Mouse (Mus musculus) liver, embryonic 12.5 days (tissue): ENCODE results near the gene Prss32. TPM values are rescaled to one million over a fixed set of nuclear protein-coding genes. Genes with fewer than 3 reads are reported as not detected.

Source experiments
- ATAC-seq: fragments of 200-750 bp; cut with Nextera tagmentation; 2 replicates; pipeline ENCODE4 v1.8.0; 2017; ENCODE audit warnings: moderate number of reproducible peaks, mild to moderate bottlenecking, moderate library complexity
- H3K27ac ChIP-seq: fragments of 300-500 bp; sonication (generic); 2 replicates; pipeline ENCODE4 v1.5.1; 2016; ENCODE audit warnings: mild to moderate bottlenecking
- H3K27me3 ChIP-seq: fragments of 300-500 bp; sonication (generic); replicated peaks from 2 replicates; pipeline ENCODE4 v1.6.1; 2016; ENCODE audit warnings: mild to moderate bottlenecking, moderate library complexity
- H3K36me3 ChIP-seq: fragments of 300-500 bp; sonication (generic); 2 replicates; pipeline ENCODE4 v1.6.1; 2016; ENCODE audit warnings: mild to moderate bottlenecking, moderate library complexity
- H3K4me1 ChIP-seq: fragments of 300-500 bp; sonication (generic); 2 replicates; pipeline ENCODE4 v1.6.1; 2016
- H3K4me2 ChIP-seq: fragments of 300-500 bp; sonication (generic); 2 replicates; pipeline ENCODE4 v1.6.1; 2016; ENCODE audit warnings: mild to moderate bottlenecking, moderate library complexity
- H3K4me3 ChIP-seq: fragments of 300-500 bp; sonication (generic); 2 replicates; pipeline ENCODE4 v1.5.1; 2016; ENCODE audit warnings: mild to moderate bottlenecking, moderate library complexity
- H3K9ac ChIP-seq: fragments of 300-500 bp; sonication (generic); 2 replicates; pipeline ENCODE4 v1.6.1; 2016; ENCODE audit warnings: mild to moderate bottlenecking, moderate library complexity
- H3K9me3 ChIP-seq: fragments of 300-500 bp; sonication (generic); replicated peaks from 2 replicates; pipeline ENCODE4 v1.6.1; 2016; ENCODE audit warnings: mild to moderate bottlenecking, moderate library complexity
- WGBS: fragments of 180-500 bp; shearing (Covaris S2); methylation state at CpG from one replicate; pipeline ENCODE4 v1.1.7; 2016; ENCODE audit not compliant: insufficient replicate concordance; 5-methylcytosine and 5-hydroxymethylcytosine counted together
- polyA plus RNA-seq: library from polyadenylated mRNA; unstranded; fragments of >200 nt; fragmentation: Nextera tagmentation; extraction: Ambion mirVana; gene quantifications from 2 replicates; pipeline ENCODE4 v1.2.1, GENCODE M21; 2016

Gene Prss32
- polyA plus RNA-seq, 1 experiment from 2014 or later: not detected

DNA sequence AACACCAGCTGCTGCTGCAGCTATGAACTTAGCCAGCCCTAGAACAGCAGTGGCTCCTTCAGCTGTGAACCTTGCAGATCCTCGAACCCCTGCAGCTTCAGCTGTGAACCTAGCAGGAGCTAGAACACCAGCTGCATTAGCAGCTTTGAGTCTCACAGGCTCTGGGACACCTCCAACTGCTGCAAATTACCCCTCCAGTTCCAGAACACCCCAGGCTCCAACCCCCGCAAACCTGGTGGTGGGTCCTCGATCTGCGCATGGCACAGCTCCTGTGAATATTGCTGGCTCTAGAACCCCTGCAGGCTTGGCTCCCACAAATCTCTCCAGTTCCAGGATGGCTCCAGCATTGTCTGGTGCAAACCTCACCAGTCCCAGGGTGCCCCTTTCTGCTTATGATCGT lies 22.9 kb upstream of the Prss32 start:
- WGBS: 93% methylated on average over 5 of the region's 5 CpGs
- no peaks in the 10 kb centered on the region for H3K27me3 ChIP-seq

DNA sequence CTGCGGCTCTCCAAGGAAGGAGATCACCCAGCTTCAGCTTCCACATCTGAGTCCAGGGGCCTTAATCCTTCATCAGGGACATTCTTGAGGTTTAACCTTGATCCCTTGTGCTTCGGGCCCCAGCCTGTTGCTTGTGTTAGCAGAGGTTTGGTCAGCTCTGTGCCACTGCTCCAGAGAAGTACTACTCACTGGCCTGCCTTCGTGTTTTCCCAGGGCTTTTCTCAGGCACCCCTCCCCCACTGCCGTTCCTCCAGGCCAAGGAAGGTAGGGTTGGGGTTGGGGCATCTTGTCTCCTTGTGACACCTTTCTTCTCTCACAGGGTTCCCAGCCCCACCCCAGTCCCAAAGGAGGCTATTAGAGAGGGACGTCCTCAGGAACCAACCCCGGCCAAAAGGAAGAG lies 21.6 kb upstream of the Prss32 start:
- no peak overlapping the region for H3K27ac ChIP-seq
- peaks cover 100% of the 10 kb centered on the region for H3K36me3 ChIP-seq
- H3K9ac ChIP-seq: no peak overlapping the region
- H3K4me3 ChIP-seq: no peak overlapping the region
- no peak for ATAC-seq
- H3K27me3 ChIP-seq: no peaks in the 10 kb centered on the region
- no peak overlapping the region for H3K4me2 ChIP-seq
- 78% methylated on average over 6 of the region's 6 CpGs for WGBS
- peaks cover 34% of the 10 kb centered on the region for H3K9me3 ChIP-seq
- peaks cover 11% of the 10 kb centered on the region for H3K4me1 ChIP-seq

More for the DNA sequence above, 22.9 kb upstream of the Prss32 start:
- no peak for ATAC-seq
- Histone ChIP-seq H3K4me2 (no peak overlapping the region), H3K27ac (no peak overlapping the region), H3K9ac (no peak overlapping the region), H3K9me3 (peaks cover 47% of the 10 kb centered on the region), H3K4me1 (no peaks in the 10 kb centered on the region), H3K36me3 (peaks cover 100% of the 10 kb centered on the region), H3K4me3 (no peak overlapping the region)

DNA sequence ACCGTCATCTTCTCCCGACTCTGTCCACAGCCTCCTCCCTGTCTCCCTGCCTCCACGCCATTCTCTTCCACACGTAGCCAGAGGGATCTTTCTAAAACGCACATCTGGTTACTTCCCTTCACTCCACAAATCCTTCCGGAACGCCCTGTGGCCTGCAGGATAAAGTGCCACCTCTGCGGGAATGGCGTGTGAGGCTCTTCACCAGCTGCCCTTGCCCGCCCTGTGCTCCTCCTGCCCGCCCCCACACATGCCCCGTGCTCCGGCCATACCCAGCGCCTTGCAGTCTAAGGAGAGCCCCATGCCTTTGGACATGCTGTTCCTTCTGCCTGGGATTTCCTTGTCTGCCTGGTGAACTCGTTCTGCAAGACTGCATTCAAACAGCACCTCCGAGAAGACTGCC lies 20.6 kb upstream of the Prss32 start:
- H3K4me1 ChIP-seq: peaks cover 20% of the 10 kb centered on the region
- no peak overlapping the region for H3K27ac ChIP-seq
- H3K4me3 ChIP-seq: no peak overlapping the region
- no peak overlapping the region for H3K4me2 ChIP-seq
- H3K36me3 ChIP-seq: peaks cover 95% of the 10 kb centered on the region
- WGBS: 91% methylated on average over 16 of the region's 16 CpGs
- peaks cover 25% of the 10 kb centered on the region for H3K9me3 ChIP-seq
- no peaks in the 10 kb centered on the region for H3K27me3 ChIP-seq
- H3K9ac ChIP-seq: no peak overlapping the region
- no peak for ATAC-seq

DNA sequence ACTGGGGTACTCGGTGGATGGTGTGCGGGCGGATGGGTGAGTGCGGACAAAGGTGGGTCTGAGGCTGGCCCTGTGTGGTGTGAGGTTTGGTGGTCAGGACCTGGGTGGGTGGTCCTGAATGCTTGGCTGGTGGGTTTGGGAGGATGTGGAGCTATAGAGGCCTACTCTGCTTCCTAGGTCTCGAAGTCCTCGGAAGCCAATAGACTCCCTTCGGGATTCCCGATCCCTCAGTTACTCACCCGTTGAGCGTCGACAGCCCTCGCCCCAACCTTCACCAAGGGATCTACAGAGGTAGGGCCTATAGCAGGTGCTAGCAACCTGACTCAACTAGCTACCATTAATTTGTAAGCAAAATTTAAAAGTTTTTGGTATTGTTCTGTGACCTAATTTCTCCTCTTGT lies 20.0 kb upstream of the Prss32 start:
- Histone ChIP-seq H3K9me3 (peaks cover 19% of the 10 kb centered on the region), H3K4me3 (no peak overlapping the region), H3K4me1 (peaks cover 24% of the 10 kb centered on the region), H3K27me3 (no peaks in the 10 kb centered on the region), H3K36me3 (peaks cover 89% of the 10 kb centered on the region), H3K27ac (no peak overlapping the region), H3K4me2 (no peak overlapping the region), H3K9ac (no peak overlapping the region)
- ATAC-seq: no peak; the same call in 1 of the 2 replicates
- 92% methylated on average over 12 of the region's 12 CpGs for WGBS

DNA sequence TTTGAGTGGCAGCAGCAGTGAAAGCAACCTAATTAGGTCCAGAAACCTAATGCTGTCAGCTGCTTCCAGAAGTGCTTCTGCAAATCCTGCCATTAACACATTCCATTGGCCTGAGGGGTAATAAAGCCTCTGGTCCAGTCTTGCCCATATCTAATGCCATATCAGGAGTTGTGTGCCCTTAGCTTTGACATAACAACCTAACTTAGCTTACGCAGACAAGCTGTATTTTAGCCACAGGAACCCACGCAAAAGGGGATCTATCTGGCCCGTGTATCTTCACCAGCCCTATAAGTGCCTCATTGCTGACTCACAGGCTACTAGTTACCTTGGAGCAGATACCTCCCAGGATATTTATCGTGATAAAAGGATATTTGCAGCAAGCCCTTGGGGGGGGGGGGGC lies 18.1 kb upstream of the Prss32 start:
- peaks cover 69% of the 10 kb centered on the region for H3K36me3 ChIP-seq

DNA sequence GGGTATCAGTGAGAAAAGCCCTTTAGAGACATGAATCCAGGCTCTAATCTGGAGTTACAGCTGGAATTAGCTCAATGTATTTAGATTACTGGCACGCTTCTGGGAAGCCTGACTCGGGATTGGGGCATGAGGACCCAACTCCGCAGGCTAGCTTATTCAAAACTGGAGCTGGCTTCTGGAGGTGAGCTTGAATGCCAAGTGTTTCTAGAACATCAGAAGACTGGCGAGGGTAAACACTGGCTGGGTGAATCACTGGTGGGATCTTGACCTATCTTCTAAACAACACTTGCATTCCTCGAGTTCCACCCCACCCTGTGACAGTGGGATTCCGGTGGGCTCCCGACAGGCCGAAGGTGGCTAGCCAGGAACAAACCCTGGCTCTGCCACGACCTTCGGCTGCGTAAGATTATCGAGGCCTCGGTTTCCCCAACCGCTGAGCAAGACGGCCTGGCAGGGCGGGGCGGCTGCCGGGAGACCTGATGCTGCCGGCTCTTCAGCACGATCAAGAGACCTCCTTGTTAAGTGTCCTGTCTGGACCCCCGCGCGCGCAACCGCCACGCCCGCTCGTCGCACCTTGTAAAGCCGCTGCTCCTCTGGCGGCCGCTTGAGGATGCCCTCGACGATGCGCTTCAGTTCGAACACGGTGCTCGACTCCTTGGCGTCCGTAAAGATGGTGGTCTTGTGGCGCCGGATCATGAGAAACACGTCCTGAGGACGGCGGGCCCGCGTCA lies 15.2 kb upstream of the Prss32 start:
- Histone ChIP-seq H3K27me3 (peaks cover 32% of the 10 kb centered on the region), H3K36me3 (peaks cover 41% of the 10 kb centered on the region), H3K4me3 (peak overlapping the region; percentile 84), H3K9ac (peak overlapping the region; percentile 85), H3K9me3 (no peaks in the 10 kb centered on the region), H3K4me1 (peaks cover 31% of the 10 kb centered on the region), H3K4me2 (peak overlapping the region; percentile 87), H3K27ac (peak overlapping the region; percentile 85)
- ATAC-seq: peak; percentile 72
- under 1% methylated on average over 47 of the region's 47 CpGs for WGBS

More for the DNA sequence above, 18.1 kb upstream of the Prss32 start:
- no peak overlapping the region for H3K27ac ChIP-seq
- H3K27me3 ChIP-seq: peaks cover 6% of the 10 kb centered on the region; the same call in 1 of the 2 replicates
- no peak for ATAC-seq
- no peak overlapping the region for H3K4me2 ChIP-seq
- 77% methylated on average over 4 of the region's 4 CpGs for WGBS
- no peak overlapping the region for H3K4me3 ChIP-seq
- no peaks in the 10 kb centered on the region for H3K9me3 ChIP-seq
- H3K4me1 ChIP-seq: peaks cover 31% of the 10 kb centered on the region
- no peak overlapping the region for H3K9ac ChIP-seq

DNA sequence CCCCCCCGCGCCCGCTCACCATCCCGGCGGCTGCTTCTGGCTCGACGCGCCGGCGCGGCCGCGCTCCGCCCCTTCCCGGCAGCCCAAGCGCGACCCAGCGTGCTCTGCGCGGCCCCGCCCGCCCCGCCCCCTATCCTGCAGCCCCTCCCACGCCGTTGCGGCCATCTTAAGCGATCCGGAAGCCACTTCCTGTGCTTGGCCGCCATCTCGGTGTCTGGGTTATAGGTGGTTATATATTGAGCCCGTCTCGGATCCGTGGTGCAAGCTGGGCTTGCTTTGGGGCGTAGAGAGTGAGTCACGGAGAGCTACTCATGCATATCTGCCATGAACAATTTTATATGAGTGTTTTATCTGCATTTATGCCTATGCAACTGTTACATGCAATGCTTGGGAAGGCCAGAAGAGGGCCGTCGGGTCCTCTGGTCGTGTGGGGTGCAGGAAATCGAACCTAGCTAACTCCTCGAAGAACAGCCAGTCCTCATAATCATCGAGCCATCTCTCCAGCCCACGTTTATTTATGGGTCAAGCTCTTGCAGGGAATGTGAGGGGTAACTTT lies 14.5 kb upstream of the Prss32 start, which contains the start of gene Elob:
Gene Elob, minus strand, starts transcription at position 73 of the 556 bp plus-strand sequence.
- Histone ChIP-seq H3K36me3 (peaks cover 34% of the 10 kb centered on the region), H3K27me3 (peaks cover 39% of the 10 kb centered on the region), H3K4me1 (peaks cover 31% of the 10 kb centered on the region), H3K9me3 (no peaks in the 10 kb centered on the region), H3K9ac (peak within 1 kb of the TSS; percentile 85), H3K4me3 (peak within 1 kb of the TSS; percentile 84), H3K27ac (peak within 1 kb of the TSS; percentile 85), H3K4me2 (peak within 1 kb of the TSS; percentile 87)
- peak; percentile 92 for ATAC-seq
- WGBS: 1% methylated on average over 37 of the region's 42 CpGs

DNA sequence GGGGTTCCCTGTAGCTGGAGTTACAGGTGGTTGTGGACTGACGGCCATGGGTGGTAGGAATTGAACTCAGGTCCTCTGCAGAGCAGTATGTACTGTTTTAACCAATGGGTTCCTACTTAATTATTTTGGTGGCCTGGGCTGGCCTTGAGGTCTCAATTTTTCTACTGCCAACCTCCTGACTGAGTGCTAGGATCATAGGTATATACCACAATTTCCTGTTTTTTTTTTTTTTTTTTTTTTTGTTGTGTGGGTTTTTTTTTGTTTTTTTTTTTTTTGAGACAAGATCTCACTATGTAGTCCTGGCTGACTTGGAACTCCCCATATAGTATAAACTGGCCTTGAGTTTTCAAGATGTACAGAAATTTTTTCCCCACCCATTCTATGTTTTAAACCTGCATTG lies 12.5 kb upstream of the Prss32 start:
- WGBS: 83% methylated on average over 1 of the region's 1 CpGs
- no peak overlapping the region for H3K9ac ChIP-seq
- H3K4me1 ChIP-seq: peaks cover 29% of the 10 kb centered on the region
- no peak for ATAC-seq
- H3K27me3 ChIP-seq: peaks cover 59% of the 10 kb centered on the region
- no peak overlapping the region for H3K27ac ChIP-seq
- H3K4me3 ChIP-seq: no peak overlapping the region
- peaks cover 13% of the 10 kb centered on the region for H3K36me3 ChIP-seq
- H3K9me3 ChIP-seq: no peaks in the 10 kb centered on the region
- H3K4me2 ChIP-seq: no peak overlapping the region

DNA sequence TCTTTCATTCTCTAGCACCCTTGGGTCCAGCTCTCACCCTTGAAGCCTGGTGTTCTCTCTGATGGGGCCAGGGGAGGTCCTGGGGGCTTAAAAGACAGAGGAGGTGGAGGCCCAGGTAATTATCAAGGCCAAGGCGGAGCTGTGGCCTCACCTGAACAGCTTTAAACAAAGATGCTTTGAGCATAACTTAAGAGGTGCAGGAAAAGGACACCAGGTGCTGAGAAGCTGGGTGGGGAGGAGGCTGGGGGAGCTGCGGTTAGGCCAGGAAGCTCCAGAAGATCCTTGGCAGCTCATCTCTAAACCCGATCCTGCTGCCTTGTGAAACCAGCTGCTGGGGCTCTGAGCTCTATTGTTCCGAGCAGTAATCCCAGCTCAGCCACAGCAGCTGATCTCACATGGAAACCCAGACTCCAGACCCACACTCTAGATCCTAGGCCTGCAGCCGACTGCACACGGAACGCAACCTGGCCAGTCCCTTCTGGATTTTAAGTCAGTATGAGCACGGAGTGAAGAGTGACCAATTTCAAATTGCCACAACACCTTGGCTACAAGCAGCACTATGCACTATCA lies 7.6 kb upstream of the Prss32 start, which contains the start of gene Prss33:
Gene Prss33, minus strand, starts transcription at position 51 of the 570 bp plus-strand sequence.
- 62% methylated on average over 8 of the region's 8 CpGs for WGBS
- Histone ChIP-seq H3K9ac (no peak within 1 kb of the TSS), H3K4me1 (no peaks in the 10 kb centered on the region), H3K4me2 (no peak within 1 kb of the TSS), H3K4me3 (no peak within 1 kb of the TSS), H3K27ac (no peak within 1 kb of the TSS), H3K36me3 (no peaks in the 10 kb centered on the region), H3K9me3 (no peaks in the 10 kb centered on the region), H3K27me3 (peaks cover 73% of the 10 kb centered on the region)
- ATAC-seq: no peak

DNA sequence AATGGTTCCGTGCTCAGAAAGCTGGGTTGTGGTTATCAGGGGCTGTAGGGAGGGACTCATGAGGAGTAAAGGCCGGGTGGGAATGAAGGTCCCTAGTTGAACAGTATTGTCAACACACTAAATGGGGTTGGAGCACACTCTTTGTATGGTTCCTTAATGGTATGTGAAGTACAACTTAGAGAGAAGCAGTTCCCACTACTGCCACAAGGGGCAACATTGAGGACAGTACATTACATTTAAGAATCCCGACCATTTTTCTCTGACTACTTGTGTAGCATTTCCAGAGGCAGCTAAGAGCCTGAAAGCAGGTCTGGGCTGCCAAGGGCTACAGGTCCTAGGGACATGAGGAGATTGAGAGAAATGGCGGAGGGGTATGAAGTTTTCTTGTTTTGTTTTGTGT lies 2.5 kb upstream of the Prss32 start:
- H3K36me3 ChIP-seq: no peaks in the 10 kb centered on the region
- no peak overlapping the region for H3K4me3 ChIP-seq
- H3K27me3 ChIP-seq: peaks cover 36% of the 10 kb centered on the region
- no peak overlapping the region for H3K4me2 ChIP-seq
- H3K4me1 ChIP-seq: peaks cover 9% of the 10 kb centered on the region
- ATAC-seq: no peak
- H3K9ac ChIP-seq: no peak overlapping the region
- WGBS: 20% methylated on average over 4 of the region's 4 CpGs
- H3K9me3 ChIP-seq: no peaks in the 10 kb centered on the region
- no peak overlapping the region for H3K27ac ChIP-seq

DNA sequence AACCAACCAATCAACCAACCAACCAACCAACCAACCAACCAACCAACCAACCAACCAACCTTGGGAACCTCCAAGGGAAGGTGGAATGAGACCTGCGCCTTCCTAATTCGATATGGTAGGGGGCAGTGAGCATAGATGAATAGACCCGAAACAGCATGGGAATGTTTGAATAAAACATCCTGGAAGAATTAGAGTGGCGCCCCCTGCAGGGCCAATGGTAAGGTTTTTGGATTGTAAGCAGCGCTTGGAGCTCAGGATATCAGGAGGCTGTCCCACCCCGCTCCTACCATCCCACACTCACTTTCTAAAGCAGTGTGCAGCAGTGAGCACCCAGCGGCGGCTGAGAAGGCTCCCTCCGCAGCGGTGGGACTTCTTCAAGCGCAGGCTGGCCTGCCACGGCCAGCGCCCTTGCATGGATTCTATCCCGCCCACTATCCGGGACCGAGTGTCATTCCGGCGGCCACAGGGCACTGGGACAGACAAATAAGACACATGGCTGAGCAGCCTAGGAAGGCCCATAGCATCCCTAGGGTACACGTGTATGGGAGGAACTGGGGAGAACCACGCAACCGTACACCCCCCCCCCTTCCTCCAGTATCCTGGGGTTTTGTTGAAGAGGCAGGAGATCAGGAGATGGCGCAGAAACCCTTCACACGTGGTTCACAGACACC lies 379 bp upstream of the Prss32 start:
- peaks cover 19% of the 10 kb centered on the region for H3K27me3 ChIP-seq
- peak; percentile 51 for ATAC-seq
- H3K4me3 ChIP-seq: peak overlapping the region; percentile 26

DNA sequence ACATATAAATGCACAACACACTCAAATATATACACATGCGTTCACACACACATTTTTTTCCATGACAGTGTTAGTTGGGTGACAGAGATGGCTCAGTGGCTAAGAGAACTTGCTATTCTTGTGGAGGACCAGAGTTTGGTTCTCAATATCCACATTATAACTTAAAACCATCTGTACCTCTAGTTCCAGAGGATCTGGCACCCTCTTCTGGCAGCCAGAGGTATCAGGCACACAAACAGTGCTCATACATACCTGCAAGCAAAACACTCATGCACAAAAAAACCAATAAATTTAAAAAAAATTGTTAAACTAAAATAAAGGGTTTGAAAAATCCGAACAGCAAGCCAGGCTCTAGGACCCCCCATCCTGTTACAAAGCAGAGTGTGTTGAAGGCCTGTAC lies 6.4 kb downstream of the Prss32 start:
- no peak overlapping the region for H3K27ac ChIP-seq
- no peaks in the 10 kb centered on the region; the same call in 1 of the 2 replicates for H3K27me3 ChIP-seq
- no peaks in the 10 kb centered on the region for H3K36me3 ChIP-seq
- H3K9me3 ChIP-seq: no peaks in the 10 kb centered on the region
- no peak for ATAC-seq
- 39% methylated on average over 2 of the region's 2 CpGs for WGBS
- no peak overlapping the region for H3K4me2 ChIP-seq
- H3K4me3 ChIP-seq: no peak overlapping the region
- no peak overlapping the region for H3K9ac ChIP-seq
- no peaks in the 10 kb centered on the region for H3K4me1 ChIP-seq

More for the DNA sequence above, 379 bp upstream of the Prss32 start:
- H3K9ac ChIP-seq: no peak overlapping the region
- H3K4me1 ChIP-seq: peaks cover 9% of the 10 kb centered on the region
- no peaks in the 10 kb centered on the region for H3K9me3 ChIP-seq
- peak overlapping the region; percentile 65 for H3K4me2 ChIP-seq
- WGBS: 45% methylated on average over 23 of the region's 23 CpGs
- no peak overlapping the region for H3K27ac ChIP-seq
- H3K36me3 ChIP-seq: no peaks in the 10 kb centered on the region
